Mouse (Mus musculus) heart, embryonic 10.5 days (tissue): Measurements from ENCODE around the gene Gm5475. TPM values are rescaled to one million over a fixed set of nuclear protein-coding genes. Genes with fewer than 3 reads are reported as not detected.
A peak's percentile ranks its signal among the peaks of the same experiment; 100 is the strongest.

Experiments used
- DNase-seq: peaks from one replicate; pipeline ENCODE4 v3.0.0-alpha.2; 2017; ENCODE audit warnings: low spot score
- H3K27ac ChIP-seq: fragments of 300-500 bp; sonication (generic); 2 replicates; pipeline ENCODE4 v1.5.1; 2016; ENCODE audit warnings: mild to moderate bottlenecking
- H3K27me3 ChIP-seq: fragments of 300-500 bp; sonication (generic); 2 replicates; pipeline ENCODE4 v1.6.1; 2016; ENCODE audit warnings: mild to moderate bottlenecking; ENCODE audit not compliant: poor library complexity, insufficient read depth, severe bottlenecking
- H3K36me3 ChIP-seq: fragments of 300-500 bp; sonication (generic); 2 replicates; pipeline ENCODE4 v1.6.1; 2016; ENCODE audit warnings: mild to moderate bottlenecking, moderate library complexity
- H3K4me1 ChIP-seq: fragments of 300-500 bp; sonication (generic); 2 replicates; pipeline ENCODE4 v1.6.1; 2016; ENCODE audit warnings: mild to moderate bottlenecking
- H3K4me3 ChIP-seq: fragments of 300-500 bp; sonication (generic); 2 replicates; pipeline ENCODE4 v1.5.1; 2016; ENCODE audit warnings: mild to moderate bottlenecking, moderate library complexity
- H3K9me3 ChIP-seq: fragments of 300-500 bp; sonication (generic); 2 replicates; pipeline ENCODE4 v1.6.1; 2016; ENCODE audit warnings: mild to moderate bottlenecking, moderate library complexity
- WGBS: fragments of 180-500 bp; shearing (Covaris S2); methylation state at CpG from one replicate; pipeline ENCODE4 v1.1.7; 2016; 5-methylcytosine and 5-hydroxymethylcytosine counted together
- polyA plus RNA-seq: library from polyadenylated mRNA; unstranded; fragments of >200 nt; fragmentation: Nextera tagmentation; extraction: Ambion mirVana; gene quantifications from 2 replicates; pipeline ENCODE4 v1.2.1, GENCODE M21; 2016

Gm5475 gene
- polyA plus RNA-seq, 1 experiment from 2014 or later, result not detected

DNA sequence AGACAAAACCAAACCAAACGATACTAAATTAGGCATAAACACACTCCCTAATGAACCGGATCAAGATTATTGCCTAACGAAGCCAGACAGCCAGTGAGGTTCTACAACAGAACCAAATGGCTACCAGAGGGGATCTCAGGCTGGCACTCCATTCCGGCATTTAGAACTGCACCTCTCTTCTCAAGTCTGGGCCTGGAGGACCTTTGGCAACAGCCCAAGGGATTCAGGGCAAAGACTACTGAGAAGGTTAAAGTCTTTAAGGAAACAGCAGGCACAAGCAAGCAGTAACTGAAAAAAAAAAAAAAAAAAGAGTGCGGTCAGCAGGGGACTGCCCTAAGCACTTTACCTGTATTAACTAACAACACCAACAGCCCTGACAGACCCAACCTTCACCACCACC lies 40.1 kb downstream of the Gm5475 start:
- peaks cover 11% of the 10 kb centered on the region; the same call in 1 of the 2 replicates for H3K4me1 ChIP-seq
- no peaks in the 10 kb centered on the region for H3K36me3 ChIP-seq
- no peak overlapping the region for H3K4me3 ChIP-seq
- H3K9me3 ChIP-seq, result no peaks in the 10 kb centered on the region
- DNase-seq, result no peak
- H3K27me3 ChIP-seq, result peaks cover 15% of the 10 kb centered on the region
- 81% methylated on average over 5 of the region's 5 CpGs for WGBS
- no peak overlapping the region for H3K27ac ChIP-seq

DNA sequence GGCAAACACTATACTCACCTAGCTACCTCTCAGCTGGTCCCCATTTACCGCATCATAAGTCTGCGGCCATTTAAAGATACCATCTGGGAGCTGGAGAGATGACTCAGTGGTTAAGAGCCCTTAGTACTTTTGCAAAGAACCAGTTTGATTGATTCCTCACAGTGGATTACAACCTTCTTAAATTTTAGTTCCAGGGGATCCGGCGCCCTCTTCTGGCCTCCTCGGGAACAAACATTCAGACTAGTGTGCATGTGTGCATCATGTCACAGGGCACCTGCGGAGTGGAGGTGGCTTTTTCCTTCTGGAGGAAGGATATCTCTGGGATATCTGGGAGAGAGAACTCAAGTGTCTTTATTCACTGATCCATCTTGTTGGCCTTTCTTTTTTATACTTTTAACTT lies 41.8 kb downstream of the Gm5475 start:
- DNase-seq, result no peak
- Histone ChIP-seq H3K9me3 (no peaks in the 10 kb centered on the region), H3K4me1 (peaks cover 20% of the 10 kb centered on the region), H3K27ac (no peak overlapping the region), H3K27me3 (peaks cover 11% of the 10 kb centered on the region), H3K36me3 (no peaks in the 10 kb centered on the region), H3K4me3 (no peak overlapping the region)
- 24% methylated on average over 6 of the region's 6 CpGs for WGBS

DNA sequence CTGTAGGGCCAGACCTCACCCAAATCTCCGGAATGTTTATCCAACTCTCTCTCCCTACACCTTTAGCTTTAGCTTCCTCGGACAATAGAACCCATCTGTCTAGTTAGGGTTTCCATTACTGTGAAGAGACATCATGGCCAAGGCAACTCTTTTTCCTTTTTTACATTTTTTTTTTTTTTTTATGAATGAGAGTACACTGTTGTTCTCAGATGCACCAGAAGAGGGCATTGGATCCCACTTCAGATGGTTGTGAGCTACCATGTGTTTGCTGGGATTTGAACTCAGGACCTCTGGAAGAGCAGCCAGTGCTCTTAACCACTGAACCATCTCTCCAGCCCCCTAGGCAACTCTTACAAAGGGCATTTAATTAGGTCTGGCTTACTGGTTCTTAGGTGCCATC lies 43.5 kb downstream of the Gm5475 start:
- Histone ChIP-seq H3K4me3 (no peak overlapping the region), H3K36me3 (0 out of 2 replicates have a peak, but pooled peaks cover under 1% of the 10 kb centered on the region), H3K27me3 (no peaks in the 10 kb centered on the region), H3K4me1 (peaks cover 32% of the 10 kb centered on the region), H3K9me3 (no peaks in the 10 kb centered on the region), H3K27ac (no peak overlapping the region)
- WGBS, result 64% methylated on average over 2 of the region's 2 CpGs
- no peak for DNase-seq

DNA sequence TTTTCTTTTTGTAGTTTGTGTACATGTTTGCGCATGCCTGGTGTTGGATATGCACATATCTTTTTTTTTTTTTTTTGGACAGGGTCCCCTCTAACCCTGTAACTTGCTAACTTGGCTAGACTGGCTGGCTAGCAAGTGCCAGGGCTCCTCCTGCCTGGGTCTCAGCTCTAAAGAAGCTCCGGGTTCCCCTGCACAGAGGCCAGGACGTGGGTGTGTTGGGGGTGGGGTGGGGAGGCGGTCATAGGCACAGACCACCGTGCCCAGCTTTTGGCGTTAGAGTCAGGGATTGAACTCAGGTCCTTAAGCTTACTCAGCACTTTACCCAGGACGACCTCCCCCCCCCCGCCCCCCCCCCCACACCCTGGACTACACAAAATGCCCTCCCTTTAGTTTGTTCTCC lies 45.8 kb downstream of the Gm5475 start:
- H3K27ac ChIP-seq, result no peak overlapping the region
- no peak for DNase-seq
- H3K9me3 ChIP-seq, result no peaks in the 10 kb centered on the region
- 39% methylated on average over 8 of the region's 8 CpGs for WGBS
- H3K27me3 ChIP-seq, result no peaks in the 10 kb centered on the region
- peaks cover 21% of the 10 kb centered on the region for H3K4me1 ChIP-seq
- peak overlapping the region; percentile 76 for H3K4me3 ChIP-seq
- peaks cover 22% of the 10 kb centered on the region for H3K36me3 ChIP-seq

DNA sequence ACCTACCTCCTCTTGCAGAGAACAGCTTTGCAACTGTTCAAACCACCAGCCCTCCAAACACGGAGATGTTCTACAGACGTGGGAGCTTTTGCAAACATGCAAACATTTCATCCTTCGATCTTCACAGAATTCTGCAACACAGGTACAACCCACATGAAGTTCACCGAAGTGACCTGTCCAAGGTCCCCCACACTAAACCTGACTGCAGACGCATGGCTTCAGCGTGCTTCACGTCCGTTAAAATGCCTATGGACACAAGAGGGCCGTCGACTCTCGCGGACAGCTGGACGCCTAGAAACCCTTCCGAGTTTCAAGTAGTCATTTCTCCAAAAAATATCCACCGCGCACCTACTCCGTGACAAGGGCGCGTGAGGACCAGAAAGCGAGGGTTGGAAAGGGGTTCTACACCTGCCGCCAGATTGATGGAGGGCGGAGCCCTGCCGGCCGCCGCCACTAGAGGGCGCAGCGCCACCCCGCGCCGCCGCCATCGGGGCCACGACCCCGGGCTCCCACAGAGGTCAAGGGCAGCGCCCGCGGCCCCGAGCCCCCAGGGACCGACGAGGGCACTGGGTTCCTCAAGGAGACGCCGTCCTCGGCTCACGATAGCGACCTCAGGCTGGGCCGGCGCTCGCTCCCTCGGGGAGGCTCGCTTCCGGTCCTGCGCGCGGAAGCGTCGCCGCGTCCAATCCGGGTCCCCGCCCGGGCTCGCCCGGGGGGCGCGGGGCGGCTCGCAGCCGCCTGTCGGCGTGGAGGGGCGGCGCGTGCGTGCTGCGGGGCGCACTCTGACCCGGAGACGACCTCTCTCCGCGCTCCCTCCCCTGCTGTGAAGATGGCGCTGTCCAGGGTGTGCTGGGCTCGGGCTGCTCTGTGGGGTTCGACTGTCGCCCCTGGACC lies 46.6 kb downstream of the Gm5475 start, which contains the start of gene Letmd1:
Gene Letmd1 (plus strand): TSS at position 729 of the 894 bp plus-strand sequence.
- peaks cover 29% of the 10 kb centered on the region for H3K36me3 ChIP-seq
- H3K27me3 ChIP-seq, result no peaks in the 10 kb centered on the region
- no peaks in the 10 kb centered on the region for H3K9me3 ChIP-seq
- WGBS, result 2% methylated on average over 84 of the region's 84 CpGs
- H3K4me3 ChIP-seq, result peak within 1 kb of the TSS; percentile 76
- H3K4me1 ChIP-seq, result peaks cover 21% of the 10 kb centered on the region
- peak; percentile 91 for DNase-seq
- H3K27ac ChIP-seq, result peak within 1 kb of the TSS; percentile 97

DNA sequence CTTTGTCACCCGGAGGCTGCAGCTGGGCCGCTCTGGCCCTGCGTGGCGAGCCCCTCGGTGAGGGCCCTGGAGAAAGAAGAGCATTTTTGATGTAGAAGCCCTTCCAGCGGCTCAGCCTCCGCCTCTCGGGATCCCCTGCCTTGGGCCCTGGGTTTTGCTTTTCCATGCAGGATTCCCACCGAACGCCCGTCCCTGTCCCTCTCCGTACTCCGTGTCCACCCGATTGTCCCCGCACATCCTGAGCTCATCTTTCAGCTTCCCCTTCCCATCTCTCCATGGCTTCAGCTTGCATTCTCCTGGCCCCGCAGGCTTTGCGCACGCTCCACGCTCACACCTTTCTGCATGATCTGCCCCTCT lies 47.2 kb downstream of the Gm5475 start:
- peak overlapping the region; percentile 97 for H3K27ac ChIP-seq
- H3K4me3 ChIP-seq, result peak overlapping the region; percentile 76
- H3K9me3 ChIP-seq, result no peaks in the 10 kb centered on the region
- under 1% methylated on average over 19 of the region's 19 CpGs for WGBS
- no peak for DNase-seq
- H3K4me1 ChIP-seq, result peaks cover 21% of the 10 kb centered on the region
- peaks cover 35% of the 10 kb centered on the region for H3K36me3 ChIP-seq
- H3K27me3 ChIP-seq, result no peaks in the 10 kb centered on the region

DNA sequence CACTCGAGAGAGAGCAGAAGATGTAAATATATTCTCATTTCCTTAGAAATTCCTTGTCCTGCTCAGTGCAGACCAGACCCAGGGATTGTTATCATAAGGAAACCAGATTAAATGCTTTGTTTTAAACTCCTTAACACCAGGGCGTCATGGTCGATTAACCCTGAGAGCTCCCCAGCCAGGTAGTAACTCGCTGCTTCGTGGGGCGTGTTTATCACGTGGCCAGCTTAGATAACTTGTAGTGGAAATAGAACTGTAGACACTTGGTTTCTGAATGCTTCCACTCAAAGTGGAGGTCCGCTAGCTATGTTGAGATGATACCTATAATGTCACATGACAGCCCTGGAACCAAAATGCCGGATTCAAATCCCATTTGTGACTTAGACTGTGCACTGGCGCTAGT lies 48.1 kb downstream of the Gm5475 start:
- Histone ChIP-seq H3K36me3 (peaks cover 44% of the 10 kb centered on the region), H3K4me1 (peaks cover 21% of the 10 kb centered on the region)
- 49% methylated on average over 10 of the region's 10 CpGs for WGBS

DNA sequence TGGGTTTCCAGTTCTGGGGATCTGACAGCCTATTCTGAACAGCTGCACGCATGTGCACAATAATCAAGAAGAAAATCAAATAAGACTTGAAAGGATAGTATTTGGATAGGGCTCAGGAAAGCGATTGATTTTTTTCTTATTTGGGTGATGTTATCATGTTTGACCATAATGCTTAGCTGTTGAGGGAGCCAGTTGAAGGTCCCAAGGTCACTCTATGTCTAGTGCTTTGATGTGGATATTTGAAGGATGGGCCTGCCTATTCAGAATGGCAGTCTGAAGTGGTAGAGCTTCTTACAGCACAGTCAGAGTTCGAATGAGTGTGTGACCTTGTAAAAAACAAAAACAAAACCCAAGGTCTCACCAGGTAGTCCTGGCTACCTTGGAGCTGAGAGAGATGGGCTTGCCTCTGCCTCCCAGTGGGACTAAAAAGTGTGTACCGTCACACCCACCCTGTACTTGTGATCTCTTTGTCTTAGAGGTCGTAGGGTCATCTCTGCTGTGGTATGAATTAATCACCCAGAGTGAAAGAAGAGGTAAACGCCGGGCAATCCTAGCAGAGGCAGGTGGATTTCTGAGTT lies 52.1 kb downstream of the Gm5475 start:
- DNase-seq, result no peak
- no peak overlapping the region for H3K27ac ChIP-seq
- WGBS, result 77% methylated on average over 7 of the region's 7 CpGs
- no peak overlapping the region for H3K4me3 ChIP-seq
- H3K9me3 ChIP-seq, result no peaks in the 10 kb centered on the region
- no peaks in the 10 kb centered on the region for H3K27me3 ChIP-seq
- H3K4me1 ChIP-seq, result peaks cover 13% of the 10 kb centered on the region
- peaks cover 82% of the 10 kb centered on the region for H3K36me3 ChIP-seq

More for the DNA sequence above, 48.1 kb downstream of the Gm5475 start:
- DNase-seq, result no peak
- H3K4me3 ChIP-seq, result peak overlapping the region; percentile 76
- no peaks in the 10 kb centered on the region for H3K27me3 ChIP-seq
- no peaks in the 10 kb centered on the region for H3K9me3 ChIP-seq
- no peak overlapping the region for H3K27ac ChIP-seq

Other genes with a start within 250 kb of the Gm5475 start
- gene Atf1, start 194.3 kb upstream of the Gm5475 start, polyA plus RNA-seq, result 36.0 and 36.1 TPM in 2 replicates
- not detected in 2 replicates for gene Tmprss12, start 141.3 kb upstream of the Gm5475 start, polyA plus RNA-seq
- gene Mettl7a1, start 118.0 kb upstream of the Gm5475 start, polyA plus RNA-seq, result 3.0 and 3.6 TPM in 2 replicates
- not detected in 2 replicates for gene Mettl7a3, start 87.2 kb upstream of the Gm5475 start, polyA plus RNA-seq
- 0.33 TPM in 1 of 2 replicates, not detected in the other for gene Methig1, start 69.0 kb upstream of the Gm5475 start, polyA plus RNA-seq
- not detected in 2 replicates for gene Mettl7a2, start 68.9 kb upstream of the Gm5475 start, polyA plus RNA-seq
- gene Higd1c, start 57.6 kb upstream of the Gm5475 start, polyA plus RNA-seq, result not detected in 2 replicates
- gene Slc11a2, start 2.9 kb downstream of the Gm5475 start, polyA plus RNA-seq, result 20.4 and 24.5 TPM in 2 replicates
- gene Letmd1, start 46.9 kb downstream of the Gm5475 start, polyA plus RNA-seq, result 21.1 and 27.9 TPM in 2 replicates
- 11.6 and 13.6 TPM in 2 replicates for gene Csrnp2, start 73.3 kb downstream of the Gm5475 start, polyA plus RNA-seq
- 22.4 TPM in 2 replicates for gene Tfcp2, start 129.9 kb downstream of the Gm5475 start, polyA plus RNA-seq
- gene Pou6f1, start 177.8 kb downstream of the Gm5475 start, polyA plus RNA-seq, result 2.0 and 2.1 TPM in 2 replicates
- gene Dazap2, start 193.2 kb downstream of the Gm5475 start, polyA plus RNA-seq, result 209 and 212 TPM in 2 replicates
- gene Smagp, start 214.8 kb downstream of the Gm5475 start, polyA plus RNA-seq, result 16.2 and 16.9 TPM in 2 replicates
- 4.3 and 10.3 TPM in 2 replicates for gene Bin2, start 247.4 kb downstream of the Gm5475 start, polyA plus RNA-seq